30 mouse cellular contexts compared by ENCODE assay signal in genomic region chr5:36902807-36903206, GRCm38 (mm10). TPM values are rescaled to one million over a fixed set of nuclear protein-coding genes. Genes with fewer than 3 reads are reported as not detected.
"Had no signal": no experiment of that assay in that cellular context is flagged by ENCODE, and none has a peak within 500 bp of the region (broad histone marks: within the 10 kb centered on the region; RNA-seq: fewer than 3 reads in every experiment).

No protein-coding gene starts in this region.

- H3K9ac ChIP-seq: heart, embryonic 13.5 days; heart, embryonic 15.5 days; hindbrain, embryonic 13.5 days; hindbrain, embryonic 15.5 days; kidney, embryonic 15.5 days; limb, embryonic 12.5 days; liver, embryonic 13.5 days had no signal

- H3K9me3 ChIP-seq: heart, embryonic 13.5 days; heart, embryonic 15.5 days; hindbrain, embryonic 13.5 days; hindbrain, embryonic 15.5 days; kidney, embryonic 15.5 days; limb, embryonic 10.5 days; limb, embryonic 12.5 days; liver, embryonic 13.5 days had no signal

- DNase-seq: gastrocnemius, adult 2 months; gastrocnemius, postnatal 10 days; gastrocnemius, postnatal 36 days; heart, adult 11 months; heart, adult 2 months; heart, postnatal 14 days; heart, postnatal 36 days; kidney, adult 11 months; kidney, adult 2 months; kidney, adult 9 months; kidney, postnatal 14 days; kidney, postnatal 36 days; liver; liver, embryonic 13.5 days had no signal

- ATAC-seq: hindbrain, postnatal 0 days; intestine, embryonic 16.5 days had no signal

- H3K4me3 ChIP-seq: gastrocnemius, adult 2 months; heart, adult 2 months; heart, embryonic 13.5 days; heart, embryonic 15.5 days; hindbrain, embryonic 13.5 days; hindbrain, embryonic 15.5 days; kidney, embryonic 15.5 days; layer of hippocampus, adult 2 months; left cerebral cortex, adult 2 months; limb, embryonic 10.5 days; limb, embryonic 12.5 days; liver, embryonic 13.5 days had no signal

- H3K27ac ChIP-seq: gastrocnemius, adult 2 months; heart, adult 2 months; heart, embryonic 13.5 days; heart, embryonic 15.5 days; hindbrain, embryonic 13.5 days; kidney, embryonic 15.5 days; kidney, postnatal 0 days; left cerebral cortex, adult 2 months; limb, embryonic 10.5 days; limb, embryonic 12.5 days; liver, embryonic 13.5 days had no signal

- H3K36me3 ChIP-seq: heart, embryonic 13.5 days; heart, embryonic 15.5 days; hindbrain, embryonic 13.5 days; hindbrain, embryonic 15.5 days; kidney, embryonic 15.5 days; limb, embryonic 10.5 days; limb, embryonic 12.5 days; liver, embryonic 13.5 days had no signal

- H3K4me1 ChIP-seq: heart, embryonic 15.5 days; kidney, embryonic 15.5 days; liver, embryonic 13.5 days had no signal

- H3K4me2 ChIP-seq: heart, embryonic 11.5 days; heart, embryonic 13.5 days; heart, embryonic 15.5 days; hindbrain, embryonic 13.5 days; hindbrain, embryonic 15.5 days; kidney, embryonic 15.5 days; limb, embryonic 12.5 days; liver, embryonic 11.5 days; liver, embryonic 13.5 days had no signal

- H3K27me3 ChIP-seq: heart, embryonic 15.5 days; hindbrain, embryonic 15.5 days; liver, embryonic 13.5 days had no signal

RNA-seq across cellular contexts. Expression of gene Ppp2r2c, which starts 34.5 kb away (rescaled TPM):
- total RNA-seq: hematopoietic stem cell, adult 5-6 weeks had no signal
- polyA plus RNA-seq: heart, postnatal 0 days had no signal
